Mouse (Mus musculus) gonadal fat pad, adult 2 months (tissue): ENCODE data around the gene Gm13275. TPM values are rescaled to one million over a fixed set of nuclear protein-coding genes. Genes with fewer than 3 reads are reported as not detected.
"Not testable (repeated sequence)": the region's sequence is repeated elsewhere in the genome, so short reads cannot be mapped to it uniquely, and the experiment has no call there.

ENCODE experiments used
- DNase-seq: peaks from one replicate; pipeline ENCODE4 v3.0.0-alpha.2; 2012; ENCODE audit warnings: low read depth
- polyA plus RNA-seq: library from polyadenylated mRNA; depleted of rRNA; stranded (reverse); fragments of >200 nt; gene quantifications from 2 replicates; pipeline ENCODE4 v1.2.3, GENCODE M21; 2012; rRNA removed

The Gm13275 gene
- not detected in 2 replicates for polyA plus RNA-seq

DNA sequence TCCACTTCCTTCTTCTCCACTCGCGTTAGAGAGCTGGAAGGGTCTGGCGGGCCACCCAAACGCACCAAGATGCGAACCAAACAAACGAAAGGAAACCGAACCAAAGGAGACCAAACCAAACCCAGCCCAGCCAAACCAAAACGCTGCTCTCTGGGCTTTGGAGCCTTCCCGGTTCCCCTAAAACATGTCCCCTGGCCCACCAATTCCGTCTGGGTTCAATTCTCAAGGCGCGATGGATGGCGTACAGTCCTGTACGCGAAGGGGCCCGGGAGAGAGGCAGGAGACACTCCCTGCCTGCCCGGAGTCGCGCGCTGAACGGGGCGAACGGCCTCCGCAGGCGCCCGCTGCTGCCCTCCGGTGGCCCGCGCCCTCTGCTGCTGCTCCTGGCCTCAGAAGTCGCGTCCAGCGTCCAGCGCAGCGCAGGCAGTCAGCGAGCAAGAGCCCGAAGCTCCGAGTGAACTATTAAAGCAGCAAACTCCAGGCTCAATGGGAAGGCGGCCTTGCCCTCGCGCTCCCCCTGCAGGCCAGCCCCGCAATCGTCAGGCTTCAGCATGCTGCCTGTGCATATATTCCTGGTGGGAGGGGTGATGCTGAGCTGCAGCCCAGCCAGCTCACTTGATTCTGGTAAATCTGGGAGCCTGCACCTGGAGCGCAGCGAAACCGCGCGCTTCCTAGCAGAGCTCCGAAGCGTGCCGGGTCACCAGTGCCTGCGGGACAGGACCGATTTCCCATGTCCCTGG, at the start of gene Gm13275:
TSS of gene Gm13275 (plus strand) at position 552 of the 740 bp plus-strand sequence.
- DNase-seq = not testable (repeated sequence)

DNA sequence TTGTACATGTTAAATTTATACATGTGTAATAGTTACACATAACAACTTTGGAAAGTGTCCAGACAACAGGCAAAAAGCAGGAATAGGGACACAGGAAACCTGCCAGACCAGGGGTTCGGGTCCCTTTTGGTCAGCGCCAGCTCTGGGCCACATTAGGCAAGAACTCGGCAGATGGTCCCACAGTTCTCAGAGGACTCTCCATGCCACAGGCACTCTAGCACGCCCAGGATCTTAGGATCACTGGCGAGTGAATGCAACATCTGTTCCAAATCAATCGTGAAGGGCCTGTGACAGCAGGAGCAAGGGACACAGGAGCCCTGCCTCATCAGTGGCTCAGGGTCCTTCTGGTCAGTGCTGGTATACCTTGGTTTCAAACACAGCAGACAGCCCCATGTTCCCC, 44.4 kb upstream of the Gm13275 start:
- no peak for DNase-seq

DNA sequence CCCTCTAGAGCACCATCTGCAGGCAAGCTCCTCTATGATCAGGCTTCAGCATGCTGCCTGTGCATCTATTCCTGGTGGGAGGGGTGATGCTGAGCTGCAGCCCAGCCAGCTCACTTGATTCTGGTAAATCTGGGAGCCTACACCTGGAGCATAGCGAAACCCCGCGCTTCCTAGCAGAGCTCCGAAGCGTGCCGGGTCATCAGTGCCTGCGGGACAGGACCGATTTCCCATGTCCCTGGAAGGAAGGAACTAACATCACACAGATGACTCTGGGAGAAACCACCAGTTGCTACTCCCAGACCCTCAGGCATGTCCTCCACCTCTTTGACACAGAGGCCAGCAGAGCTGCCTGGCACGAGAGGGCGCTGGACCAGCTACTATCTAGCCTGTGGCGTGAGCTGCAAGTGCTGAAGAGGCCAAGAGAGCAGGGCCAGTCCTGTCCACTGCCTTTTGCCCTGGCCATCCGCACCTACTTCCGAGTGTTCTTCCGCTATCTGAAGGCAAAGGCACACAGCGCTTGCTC, 39.4 kb upstream of the Gm13275 start, which contains the start of gene Gm13271:
TSS of gene Gm13271 (plus strand) at position 51 of the 523 bp plus-strand sequence.
- not testable (repeated sequence) for DNase-seq

DNA sequence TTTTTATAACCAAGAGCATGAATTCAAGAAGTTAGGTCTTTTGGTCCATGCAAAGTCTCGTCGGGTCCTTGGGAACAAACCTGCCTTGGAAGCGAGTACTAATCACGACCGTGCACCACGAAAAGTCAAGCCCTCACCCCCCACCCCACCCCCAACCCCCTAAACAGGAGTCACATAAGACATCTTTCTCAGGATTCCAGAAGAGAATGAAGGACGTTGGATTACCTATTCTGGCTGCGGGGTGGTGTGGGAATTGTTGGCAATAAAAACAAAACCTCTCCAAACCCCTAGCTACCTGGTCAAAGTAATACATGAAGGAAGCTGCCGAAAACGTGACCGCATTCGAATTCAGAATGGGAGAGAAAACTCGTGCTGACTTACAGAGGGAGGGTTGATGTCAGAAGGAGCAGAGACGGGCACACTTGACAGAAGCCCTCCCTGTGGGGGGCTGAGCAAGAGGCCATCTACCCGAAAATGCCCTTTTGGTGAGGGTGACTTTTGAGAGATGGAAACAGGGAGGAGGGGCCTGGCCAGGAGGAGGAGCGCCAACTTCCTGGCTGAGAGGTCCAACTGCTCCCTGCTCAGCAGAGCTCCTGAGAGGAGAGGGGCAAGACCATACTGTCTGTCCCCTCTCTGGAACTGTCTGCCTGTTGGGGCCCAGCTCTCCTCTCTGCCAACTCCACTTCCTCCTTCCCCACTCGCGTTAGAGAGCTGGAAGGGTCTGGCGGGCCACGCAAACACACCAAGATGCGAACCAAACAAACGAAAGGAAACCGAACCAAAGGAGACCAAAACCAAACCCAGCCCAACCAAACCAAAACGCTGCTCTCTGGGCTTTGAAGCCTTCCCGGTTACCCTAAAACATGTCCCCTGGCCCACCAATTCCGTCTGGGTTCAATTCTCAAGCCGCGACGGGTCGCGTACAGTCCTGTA, 37.4 kb upstream of the Gm13275 start:
- not testable (repeated sequence) for DNase-seq

DNA sequence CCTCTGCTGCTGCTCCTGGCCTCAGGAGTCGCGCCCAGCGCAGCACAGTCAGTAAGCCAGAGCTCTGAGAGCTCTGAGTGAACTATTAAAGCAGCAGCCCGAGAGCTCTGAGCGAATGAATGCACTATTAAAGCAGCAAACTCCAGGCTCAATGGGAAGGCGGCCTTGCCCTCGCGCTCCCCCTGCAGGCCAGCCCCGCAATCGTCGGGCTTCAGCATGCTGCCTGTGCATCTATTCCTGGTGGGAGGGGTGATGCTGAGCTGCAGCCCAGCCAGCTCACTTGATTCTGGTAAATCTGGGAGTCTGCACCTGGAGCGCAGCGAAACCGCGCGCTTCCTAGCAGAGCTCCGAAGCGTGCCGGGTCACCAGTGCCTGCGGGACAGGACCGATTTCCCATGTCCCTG, 36.7 kb upstream of the Gm13275 start:
- DNase-seq = peak; percentile 28

DNA sequence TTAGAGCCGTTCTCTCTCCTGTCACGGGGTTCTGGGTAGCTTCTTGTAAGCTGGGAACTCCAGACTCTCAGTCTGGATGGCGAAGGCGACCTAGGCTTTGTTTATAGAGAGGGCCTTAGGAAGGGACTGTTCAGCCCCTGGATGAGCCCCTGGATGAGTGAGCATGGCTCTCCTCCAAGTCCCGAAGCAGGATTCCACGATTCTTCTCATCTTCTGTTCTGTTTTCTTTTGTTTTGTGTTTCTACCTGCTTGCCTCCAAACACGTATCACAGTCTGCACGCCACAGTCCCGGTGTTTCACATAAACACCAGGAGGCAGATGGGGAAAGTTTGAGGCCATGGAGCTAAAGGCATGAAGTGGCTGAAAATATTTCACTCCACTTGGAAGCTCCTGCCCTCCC, 35.5 kb upstream of the Gm13275 start:
- not testable (repeated sequence) for DNase-seq

DNA sequence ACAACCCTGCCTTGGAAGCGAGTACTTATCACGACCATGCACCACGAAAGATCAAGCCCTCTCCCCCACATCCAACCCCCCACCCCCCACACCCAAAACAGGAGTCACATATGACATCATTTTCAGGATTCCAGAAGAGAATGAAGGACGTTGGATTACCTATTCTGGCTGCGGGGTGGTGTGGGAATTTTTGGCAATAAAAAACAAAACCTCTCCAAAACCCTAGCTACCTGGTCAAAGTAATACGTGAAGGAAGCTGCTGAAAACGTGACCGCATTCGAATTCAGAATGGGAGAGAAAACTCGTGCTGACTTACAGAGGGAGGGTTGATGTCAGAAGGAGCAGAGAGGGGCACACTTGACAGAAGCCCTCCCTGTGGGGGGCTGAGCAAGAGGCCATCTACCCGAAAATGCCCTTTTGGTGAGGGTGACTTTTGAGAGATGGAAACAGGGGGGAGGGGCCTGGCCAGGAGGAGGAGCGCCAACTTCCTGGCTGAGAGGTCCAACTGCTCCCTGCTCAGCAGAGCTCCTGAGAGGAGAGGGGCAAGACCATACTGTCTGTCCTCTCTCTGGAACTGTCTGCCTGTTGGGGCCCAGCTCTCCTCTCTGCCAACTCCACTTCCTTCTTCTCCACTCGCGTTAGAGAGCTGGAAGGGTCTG, 34.5 kb upstream of the Gm13275 start, which contains the start of gene Gm13283:
TSS of gene Gm13283 (plus strand) at position 510 of the 659 bp plus-strand sequence.
- not testable (repeated sequence) for DNase-seq

DNA sequence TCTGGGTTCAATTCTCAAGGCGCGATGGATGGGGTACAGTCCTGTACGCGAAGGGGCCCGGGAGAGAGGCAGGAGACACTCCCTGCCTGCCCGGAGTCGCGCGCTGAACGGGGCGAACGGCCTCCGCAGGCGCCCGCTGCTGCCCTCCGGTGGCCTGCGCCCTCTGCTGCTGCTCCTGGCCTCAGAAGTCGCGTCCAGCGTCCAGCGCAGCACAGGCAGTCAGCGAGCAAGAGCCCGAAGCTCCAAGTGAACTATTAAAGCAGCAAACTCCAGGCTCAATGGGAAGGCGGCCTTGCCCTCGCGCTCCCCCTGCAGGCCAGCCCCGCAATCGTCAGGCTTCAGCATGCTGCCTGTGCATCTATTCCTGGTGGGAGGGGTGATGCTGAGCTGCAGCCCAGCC, 33.9 kb upstream of the Gm13275 start:
- not testable (repeated sequence) for DNase-seq

DNA sequence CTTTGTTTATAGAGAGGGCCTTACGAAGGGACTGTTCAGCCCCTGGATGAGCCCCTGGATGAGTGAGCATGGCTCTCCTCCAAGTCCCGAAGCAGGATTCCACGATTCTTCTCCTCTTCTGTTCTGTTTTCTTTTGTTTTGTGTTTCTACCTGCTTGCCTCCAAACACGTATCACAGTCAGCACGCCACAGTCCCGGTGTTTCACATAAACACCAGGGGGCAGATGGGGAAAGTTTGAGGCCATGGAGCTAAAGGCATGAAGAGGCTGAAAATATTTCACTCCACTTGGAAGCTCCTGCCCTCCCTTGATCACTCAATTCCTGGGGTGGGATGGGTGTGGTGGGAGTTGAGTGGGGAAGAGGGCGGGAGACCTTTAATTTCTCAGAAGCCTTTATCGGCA, 32.5 kb upstream of the Gm13275 start:
- not testable (repeated sequence) for DNase-seq

DNA sequence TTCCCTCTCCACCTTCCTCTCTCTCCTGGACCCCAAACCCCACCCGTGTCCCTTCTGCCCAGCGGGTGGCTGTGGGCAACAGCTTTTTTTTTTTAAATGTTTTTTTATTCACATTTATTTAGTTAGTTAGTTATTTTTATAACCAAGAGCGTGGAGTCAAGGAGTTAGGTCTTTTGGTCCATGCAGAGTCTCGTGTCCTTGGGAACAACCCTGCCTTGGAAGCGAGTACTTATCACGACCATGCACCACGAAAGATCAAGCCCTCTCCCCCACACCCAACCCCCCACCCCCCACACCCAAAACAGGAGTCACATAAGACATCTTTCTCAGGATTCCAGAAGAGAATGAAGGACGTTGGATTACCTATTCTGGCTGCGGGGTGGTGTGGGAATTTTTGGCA, 31.9 kb upstream of the Gm13275 start:
- DNase-seq = not testable (repeated sequence)

DNA sequence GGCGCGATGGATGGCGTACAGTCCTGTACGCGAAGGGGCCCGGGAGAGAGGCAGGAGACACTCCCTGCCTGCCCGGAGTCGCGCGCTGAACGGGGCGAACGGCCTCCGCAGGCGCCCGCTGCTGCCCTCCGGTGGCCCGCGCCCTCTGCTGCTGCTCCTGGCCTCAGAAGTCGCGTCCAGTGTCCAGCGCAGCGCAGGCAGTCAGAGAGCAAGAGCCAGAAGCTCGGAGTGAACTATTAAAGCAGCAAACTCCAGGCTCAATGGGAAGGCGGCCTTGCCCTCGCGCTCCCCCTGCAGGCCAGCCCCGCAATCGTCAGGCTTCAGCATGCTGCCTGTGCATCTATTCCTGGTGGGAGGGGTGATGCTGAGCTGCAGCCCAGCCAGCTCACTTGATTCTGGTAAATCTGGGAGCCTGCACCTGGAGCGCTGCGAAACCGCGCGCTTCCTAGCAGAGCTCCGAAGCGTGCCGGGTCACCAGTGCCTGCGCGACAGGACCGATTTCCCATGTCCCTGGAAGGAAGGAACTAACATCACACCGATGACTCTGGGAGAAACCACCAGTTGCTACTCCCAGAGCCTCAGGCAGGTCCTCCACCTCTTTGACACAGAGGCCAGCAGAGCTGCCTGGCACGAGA, 30.8 kb upstream of the Gm13275 start:
- not testable (repeated sequence) for DNase-seq

DNA sequence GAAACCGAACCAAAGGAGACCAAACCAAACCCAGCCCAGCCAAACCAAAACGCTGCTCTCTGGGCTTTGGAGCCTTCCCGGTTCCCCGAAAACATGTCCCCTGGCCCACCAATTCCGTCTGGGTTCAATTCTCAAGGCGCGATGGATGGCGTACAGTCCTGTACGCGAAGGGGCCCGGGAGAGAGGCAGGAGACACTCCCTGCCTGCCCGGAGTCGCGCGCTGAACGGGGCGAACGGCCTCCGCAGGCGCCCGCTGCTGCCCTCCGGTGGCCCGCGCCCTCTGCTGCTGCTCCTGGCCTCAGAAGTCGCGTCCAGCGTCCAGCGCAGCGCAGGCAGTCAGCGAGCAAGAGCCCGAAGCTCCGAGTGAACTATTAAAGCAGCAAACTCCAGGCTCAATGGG, 20.8 kb upstream of the Gm13275 start, which contains the start of gene Gm13290:
TSS of gene Gm13290 (plus strand) at position 301 of the 400 bp plus-strand sequence.
- DNase-seq = not testable (repeated sequence)

DNA sequence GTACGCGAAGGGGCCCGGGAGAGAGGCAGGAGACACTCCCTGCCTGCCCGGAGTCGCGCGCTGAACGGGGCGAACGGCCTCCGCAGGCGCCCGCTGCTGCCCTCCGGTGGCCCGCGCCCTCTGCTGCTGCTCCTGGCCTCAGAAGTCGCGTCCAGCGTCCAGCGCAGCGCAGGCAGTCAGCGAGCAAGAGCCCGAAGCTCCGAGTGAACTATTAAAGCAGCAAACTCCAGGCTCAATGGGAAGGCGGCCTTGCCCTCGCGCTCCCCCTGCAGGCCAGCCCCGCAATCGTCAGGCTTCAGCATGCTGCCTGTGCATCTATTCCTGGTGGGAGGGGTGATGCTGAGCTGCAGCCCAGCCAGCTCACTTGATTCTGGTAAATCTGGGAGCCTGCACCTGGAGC, 17.7 kb upstream of the Gm13275 start, which contains the start of gene Gm13289:
TSS of gene Gm13289 (plus strand) at position 301 of the 400 bp plus-strand sequence.
- DNase-seq = not testable (repeated sequence)

DNA sequence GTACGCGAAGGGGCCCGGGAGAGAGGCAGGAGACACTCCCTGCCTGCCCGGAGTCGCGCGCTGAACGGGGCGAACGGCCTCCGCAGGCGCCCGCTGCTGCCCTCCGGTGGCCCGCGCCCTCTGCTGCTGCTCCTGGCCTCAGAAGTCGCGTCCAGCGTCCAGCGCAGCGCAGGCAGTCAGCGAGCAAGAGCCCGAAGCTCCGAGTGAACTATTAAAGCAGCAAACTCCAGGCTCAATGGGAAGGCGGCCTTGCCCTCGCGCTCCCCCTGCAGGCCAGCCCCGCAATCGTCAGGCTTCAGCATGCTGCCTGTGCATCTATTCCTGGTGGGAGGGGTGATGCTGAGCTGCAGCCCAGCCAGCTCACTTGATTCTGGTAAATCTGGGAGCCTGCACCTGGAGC, 14.7 kb upstream of the Gm13275 start, which contains the start of gene Gm13272:
TSS of gene Gm13272 (plus strand) at position 301 of the 400 bp plus-strand sequence.
- DNase-seq = not testable (repeated sequence)

DNA sequence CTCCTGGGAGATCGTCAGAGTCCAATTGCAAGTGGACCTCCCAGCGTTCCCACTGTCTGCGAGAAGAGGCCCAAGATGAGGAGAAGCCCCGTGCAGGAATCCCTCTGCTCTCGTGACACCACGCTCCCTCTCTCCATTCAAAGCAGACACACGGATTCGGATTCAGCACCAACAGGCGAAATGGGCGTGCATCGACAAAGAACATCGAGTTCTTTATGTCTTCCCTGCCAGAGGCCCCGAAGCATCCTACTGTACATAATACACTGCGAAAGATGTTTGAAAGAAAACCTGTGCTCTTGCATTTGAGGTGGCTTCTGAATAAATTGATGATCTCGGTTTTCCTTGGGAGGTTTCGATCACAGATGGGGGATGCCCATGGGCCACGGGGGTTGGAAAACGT, 14.0 kb upstream of the Gm13275 start:
- DNase-seq = not testable (repeated sequence)

DNA sequence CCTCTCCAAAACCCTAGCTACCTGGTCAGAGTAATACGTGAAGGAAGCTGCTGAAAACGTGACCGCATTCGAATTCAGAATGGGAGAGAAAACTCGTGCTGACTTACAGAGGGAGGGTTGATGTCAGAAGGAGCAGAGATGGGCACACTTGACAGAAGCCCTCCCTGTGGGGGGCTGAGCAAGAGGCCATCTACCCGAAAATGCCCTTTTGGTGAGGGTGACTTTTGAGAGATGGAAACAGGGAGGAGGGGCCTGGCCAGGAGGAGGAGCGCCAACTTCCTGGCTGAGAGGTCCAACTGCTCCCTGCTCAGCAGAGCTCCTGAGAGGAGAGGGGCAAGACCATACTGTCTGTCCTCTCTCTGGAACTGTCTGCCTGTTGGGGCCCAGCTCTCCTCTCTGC, 12.5 kb upstream of the Gm13275 start, which contains the start of gene Ifnz:
TSS of gene Ifnz (plus strand) at position 301 of the 400 bp plus-strand sequence.
- DNase-seq = not testable (repeated sequence)

DNA sequence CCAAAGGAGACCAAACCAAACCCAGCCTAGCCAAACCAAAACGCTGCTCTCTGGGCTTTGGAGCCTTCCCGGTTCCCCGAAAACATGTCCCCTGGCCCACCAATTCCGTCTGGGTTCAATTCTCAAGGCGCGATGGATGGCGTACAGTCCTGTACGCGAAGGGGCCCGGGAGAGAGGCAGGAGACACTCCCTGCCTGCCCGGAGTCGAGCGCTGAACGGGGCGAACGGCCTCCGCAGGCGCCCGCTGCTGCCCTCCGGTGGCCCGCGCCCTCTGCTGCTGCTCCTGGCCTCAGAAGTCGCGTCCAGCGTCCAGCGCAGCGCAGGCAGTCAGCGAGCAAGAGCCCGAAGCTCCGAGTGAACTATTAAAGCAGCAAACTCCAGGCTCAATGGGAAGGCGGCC, 12.0 kb upstream of the Gm13275 start:
- not testable (repeated sequence) for DNase-seq

DNA sequence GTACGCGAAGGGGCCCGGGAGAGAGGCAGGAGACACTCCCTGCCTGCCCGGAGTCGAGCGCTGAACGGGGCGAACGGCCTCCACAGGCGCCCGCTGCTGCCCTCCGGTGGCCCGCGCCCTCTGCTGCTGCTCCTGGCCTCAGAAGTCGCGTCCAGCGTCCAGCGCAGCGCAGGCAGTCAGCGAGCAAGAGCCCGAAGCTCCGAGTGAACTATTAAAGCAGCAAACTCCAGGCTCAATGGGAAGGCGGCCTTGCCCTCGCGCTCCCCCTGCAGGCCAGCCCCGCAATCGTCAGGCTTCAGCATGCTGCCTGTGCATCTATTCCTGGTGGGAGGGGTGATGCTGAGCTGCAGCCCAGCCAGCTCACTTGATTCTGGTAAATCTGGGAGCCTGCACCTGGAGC, 8.9 kb upstream of the Gm13275 start, which contains the start of gene Gm13276:
TSS of gene Gm13276 (plus strand) at position 301 of the 400 bp plus-strand sequence.
- DNase-seq = not testable (repeated sequence)

DNA sequence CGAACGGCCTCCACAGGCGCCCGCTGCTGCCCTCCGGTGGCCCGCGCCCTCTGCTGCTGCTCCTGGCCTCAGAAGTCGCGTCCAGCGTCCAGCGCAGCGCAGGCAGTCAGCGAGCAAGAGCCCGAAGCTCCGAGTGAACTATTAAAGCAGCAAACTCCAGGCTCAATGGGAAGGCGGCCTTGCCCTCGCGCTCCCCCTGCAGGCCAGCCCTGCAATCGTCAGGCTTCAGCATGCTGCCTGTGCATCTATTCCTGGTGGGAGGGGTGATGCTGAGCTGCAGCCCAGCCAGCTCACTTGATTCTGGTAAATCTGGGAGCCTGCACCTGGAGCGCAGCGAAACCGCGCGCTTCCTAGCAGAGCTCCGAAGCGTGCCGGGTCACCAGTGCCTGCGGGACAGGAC, 5.9 kb upstream of the Gm13275 start, which contains the start of gene Gm13277:
TSS of gene Gm13277 (plus strand) at position 231 of the 400 bp plus-strand sequence.
- DNase-seq = not testable (repeated sequence)

DNA sequence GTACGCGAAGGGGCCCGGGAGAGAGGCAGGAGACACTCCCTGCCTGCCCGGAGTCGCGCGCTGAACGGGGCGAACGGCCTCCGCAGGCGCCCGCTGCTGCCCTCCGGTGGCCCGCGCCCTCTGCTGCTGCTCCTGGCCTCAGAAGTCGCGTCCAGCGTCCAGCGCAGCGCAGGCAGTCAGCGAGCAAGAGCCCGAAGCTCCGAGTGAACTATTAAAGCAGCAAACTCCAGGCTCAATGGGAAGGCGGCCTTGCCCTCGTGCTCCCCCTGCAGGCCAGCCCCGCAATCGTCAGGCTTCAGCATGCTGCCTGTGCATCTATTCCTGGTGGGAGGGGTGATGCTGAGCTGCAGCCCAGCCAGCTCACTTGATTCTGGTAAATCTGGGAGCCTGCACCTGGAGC, 3.0 kb upstream of the Gm13275 start, which contains the start of gene Gm13278:
TSS of gene Gm13278 (plus strand) at position 301 of the 400 bp plus-strand sequence.
- DNase-seq = not testable (repeated sequence)
